8 mouse cellular contexts compared by ENCODE assay signal in genomic region chr10:77926140-77926539, GRCm38 (mm10). TPM values are rescaled to one million over a fixed set of nuclear protein-coding genes. Genes with fewer than 3 reads are reported as not detected.
DNase-seq lines count a peak whose midpoint lies in the region; ATAC-seq and TF ChIP-seq lines count a peak whose summit lies in the region.

No protein-coding gene starts in this region.

- no peak overlapping the region for H3K9ac ChIP-seq in hindbrain, postnatal 0 days (replicated peaks; ENCODE audit: low read length)
- no peak overlapping the region for H3K9ac ChIP-seq in hindbrain, embryonic 14.5 days
- H3K9ac ChIP-seq in ES-Bruce4 (ENCODE audit: low read depth, poor library complexity, severe bottlenecking): no peak overlapping the region

- H3K4me2 ChIP-seq in hindbrain, postnatal 0 days (ENCODE audit: low read depth, low read length): no peak overlapping the region
- H3K4me2 ChIP-seq in hindbrain, embryonic 14.5 days (replicated peaks): no peak overlapping the region

- no peak overlapping the region for H3K27ac ChIP-seq in hindbrain, postnatal 0 days
- H3K27ac ChIP-seq in hindbrain, embryonic 14.5 days: no peak overlapping the region
- no peak overlapping the region for H3K27ac ChIP-seq in ES-Bruce4 (ENCODE audit: insufficient read depth, low read length)

- TF ChIP-seq EP300 in ES-Bruce4 (IDR thresholded peaks at IDR 0.05; ENCODE audit: insufficient read depth, low read depth, low read length): no peak

- no peaks in the 10 kb centered on the region for H3K36me3 ChIP-seq in hindbrain, postnatal 0 days (ENCODE audit: insufficient read depth, low read length)
- no peaks in the 10 kb centered on the region for H3K36me3 ChIP-seq in hindbrain, embryonic 14.5 days (replicated peaks; ENCODE audit: control insufficient read depth, insufficient read depth)
- H3K36me3 ChIP-seq in ES-Bruce4 (ENCODE audit: control insufficient read depth, insufficient read depth, low read length, poor library complexity, severe bottlenecking): no peaks in the 10 kb centered on the region

- peak; percentile 25 for DNase-seq in hindbrain, postnatal 0 days (ENCODE audit: low spot score)
- DNase-seq in hindbrain, embryonic 14.5 days (ENCODE audit: low spot score): no peak
- peak; percentile 57 to 75 for DNase-seq in adrenal gland, postnatal 36 days
- DNase-seq in forelimb bud, embryonic 11.5 days (ENCODE audit: low read depth, low spot score): peak; percentile 25
- DNase-seq in layer of hippocampus, postnatal 25 days (ENCODE audit: extremely low spot score in 1 of 2, low spot score in 1 of 2): peak; percentile 50 to 78
- peak; percentile 47 to 67 for DNase-seq in natural killer cell, adult 2 months (ENCODE audit: low spot score in 2 of 2)
- peak; percentile 39 for DNase-seq in urinary bladder, adult 2 months (ENCODE audit: low spot score)

- H3K9me3 ChIP-seq in hindbrain, postnatal 0 days (ENCODE audit: low read length): no peaks in the 10 kb centered on the region
- H3K9me3 ChIP-seq in hindbrain, embryonic 14.5 days (ENCODE audit: control insufficient read depth, low read length): no peaks in the 10 kb centered on the region
- H3K9me3 ChIP-seq in ES-Bruce4 (replicated peaks; ENCODE audit: control insufficient read depth, insufficient read depth, low read length, poor library complexity, severe bottlenecking): no peaks in the 10 kb centered on the region

- no peaks in the 10 kb centered on the region for H3K4me1 ChIP-seq in hindbrain, postnatal 0 days (ENCODE audit: insufficient read depth, low read length)
- no peaks in the 10 kb centered on the region for H3K4me1 ChIP-seq in hindbrain, embryonic 14.5 days (replicated peaks; ENCODE audit: control insufficient read depth, insufficient read depth, low read length)
- no peaks in the 10 kb centered on the region for H3K4me1 ChIP-seq in ES-Bruce4 (ENCODE audit: control insufficient read depth, insufficient read depth, low read length)

- no peaks in the 10 kb centered on the region for H3K27me3 ChIP-seq in hindbrain, postnatal 0 days (ENCODE audit: insufficient read depth, low read length)
- no peaks in the 10 kb centered on the region for H3K27me3 ChIP-seq in hindbrain, embryonic 14.5 days (ENCODE audit: control insufficient read depth, insufficient read depth, low read length)
- no peaks in the 10 kb centered on the region for H3K27me3 ChIP-seq in ES-Bruce4 (ENCODE audit: control insufficient read depth, insufficient read depth, low read length, poor library complexity, severe bottlenecking)

- ATAC-seq in hindbrain, postnatal 0 days: no peak
- no peak for ATAC-seq in hindbrain, embryonic 14.5 days (ENCODE audit: low FRiP score)

- no peak overlapping the region for H3K4me3 ChIP-seq in hindbrain, postnatal 0 days (ENCODE audit: low read length)
- no peak overlapping the region for H3K4me3 ChIP-seq in hindbrain, embryonic 14.5 days (replicated peaks; ENCODE audit: low read length)
- no peak overlapping the region for H3K4me3 ChIP-seq in ES-Bruce4 (ENCODE audit: low read depth, low read length)

- no peak for TF ChIP-seq POLR2A in ES-Bruce4 (IDR thresholded peaks at IDR 0.05; ENCODE audit: insufficient read depth, low read length)

- WGBS in hindbrain, postnatal 0 days: 45% methylated on average over 7 of the region's 7 CpGs
- WGBS in hindbrain, embryonic 14.5 days: 42% methylated on average over 7 of the region's 7 CpGs

- TF ChIP-seq CTCF in hindbrain, postnatal 0 days (IDR thresholded peaks at IDR 0.05; ENCODE audit: low read depth): peak; percentile 59
- peak; percentile 64 for TF ChIP-seq CTCF in ES-Bruce4 (IDR thresholded peaks at IDR 0.05; ENCODE audit: low read depth, low read length)

RNA-seq across cellular contexts. Expression of gene Lrrc3, which starts 23.8 kb away (rescaled TPM):
- 27.8 and 31.4 TPM in 2 replicates for total RNA-seq in hindbrain, postnatal 0 days (2014; rRNA removed)
- 22.1 and 24.3 TPM in 2 replicates for polyA plus RNA-seq in hindbrain, postnatal 0 days (2015; fragmentation: Nextera tagmentation; extraction: Ambion mirVana)
- polyA plus RNA-seq in hindbrain, embryonic 14.5 days (2014; fragmentation: Nextera tagmentation; extraction: Ambion mirVana): 19.6 and 20.3 TPM in 2 replicates
- polyA plus RNA-seq in ES-Bruce4 (2011; ENCODE audit: insufficient read depth, insufficient read length, low read depth, missing spikeins): 5.6 and 6.3 TPM in 2 replicates
- total RNA-seq in adrenal gland, postnatal 36 days (2021): 1 to 10 TPM; 4.2 to 5.7 TPM
- total RNA-seq in layer of hippocampus, postnatal 25 days (2021): 1 to 10 TPM; 5.0 to 5.2 TPM
- polyA plus RNA-seq in urinary bladder, adult 2 months (2012; rRNA removed): 2.9 and 4.0 TPM in 2 replicates

RNA-seq across cellular contexts. Expression of gene Trpm2, which starts 44.2 kb away (rescaled TPM):
- total RNA-seq in hindbrain, postnatal 0 days (2014; rRNA removed): 6.5 and 9.1 TPM in 2 replicates
- polyA plus RNA-seq in hindbrain, postnatal 0 days (2015; fragmentation: Nextera tagmentation; extraction: Ambion mirVana): 4.6 and 6.8 TPM in 2 replicates
- polyA plus RNA-seq in hindbrain, embryonic 14.5 days (2014; fragmentation: Nextera tagmentation; extraction: Ambion mirVana): 6.3 and 6.4 TPM in 2 replicates
- polyA plus RNA-seq in ES-Bruce4 (2011; ENCODE audit: insufficient read depth, insufficient read length, low read depth, missing spikeins): 0.07 TPM in 1 of 2 replicates, not detected in the other
- 1 to 10 TPM; 2.2 to 4.7 TPM for total RNA-seq in adrenal gland, postnatal 36 days (2021)
- 10 to 100 TPM; 33.2 to 40.4 TPM for total RNA-seq in layer of hippocampus, postnatal 25 days (2021)
- polyA plus RNA-seq in urinary bladder, adult 2 months (2012; rRNA removed): 0.90 and 1.5 TPM in 2 replicates

RNA-seq across cellular contexts. Expression of gene 1810043G02Rik, which starts 52.2 kb away (rescaled TPM):
- 72.0 and 75.7 TPM in 2 replicates for total RNA-seq in hindbrain, postnatal 0 days (2014; rRNA removed)
- polyA plus RNA-seq in hindbrain, postnatal 0 days (2015; fragmentation: Nextera tagmentation; extraction: Ambion mirVana): 58.5 and 60.4 TPM in 2 replicates
- 46.9 and 48.1 TPM in 2 replicates for polyA plus RNA-seq in hindbrain, embryonic 14.5 days (2014; fragmentation: Nextera tagmentation; extraction: Ambion mirVana)
- 4.2 and 4.7 TPM in 2 replicates for polyA plus RNA-seq in ES-Bruce4 (2011; ENCODE audit: insufficient read depth, insufficient read length, low read depth, missing spikeins)
- 10 to 100 TPM; 18.6 to 20.9 TPM for total RNA-seq in adrenal gland, postnatal 36 days (2021)
- 10 to 100 TPM; 31.3 to 39.8 TPM for total RNA-seq in layer of hippocampus, postnatal 25 days (2021)
- 26.9 and 27.3 TPM in 2 replicates for polyA plus RNA-seq in urinary bladder, adult 2 months (2012; rRNA removed)
